Mouse (Mus musculus) spleen, postnatal 36 days (tissue): ENCODE data around the gene Adh6a.

Source experiments
- DNase-seq, 2 experiments: peaks; one replicate each; pipeline ENCODE4 v3.0.0; 2022; ENCODE audit warnings: low spot score in 2 of 2, mixed read lengths in 1 of 2

Adh6a gene

GRCm38 (mm10) chr3:138312965-138313364, at the start of gene Adh6a:
Adh6a (plus strand) TSS chr3:138313286.
- no peak for DNase-seq

- no peak for DNase-seq
These were observed 48.4 kb upstream of the Adh6a start for GRCm38 (mm10) chr3:138264648-138265047.

DNA sequence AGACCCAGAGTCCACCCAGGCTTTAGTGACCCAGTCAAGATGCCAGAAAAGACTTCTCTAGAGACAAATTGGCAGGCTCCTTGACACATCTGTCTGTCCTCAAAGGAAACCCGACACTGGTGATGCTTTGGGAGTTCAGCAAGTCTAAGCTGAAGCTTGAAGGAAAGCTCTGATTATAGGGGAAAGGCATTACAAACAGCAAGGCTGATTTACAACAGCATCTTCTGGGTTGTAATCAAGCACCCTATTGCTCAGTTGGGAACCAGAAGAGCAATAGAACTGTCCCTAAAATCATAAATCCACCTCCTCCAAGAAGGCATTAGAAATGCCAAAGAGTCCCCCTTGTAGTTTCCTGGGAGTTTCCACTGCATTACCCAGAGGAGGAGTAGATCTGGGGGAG, 42.6 kb upstream of the Adh6a start:
- DNase-seq: no peak

DNA sequence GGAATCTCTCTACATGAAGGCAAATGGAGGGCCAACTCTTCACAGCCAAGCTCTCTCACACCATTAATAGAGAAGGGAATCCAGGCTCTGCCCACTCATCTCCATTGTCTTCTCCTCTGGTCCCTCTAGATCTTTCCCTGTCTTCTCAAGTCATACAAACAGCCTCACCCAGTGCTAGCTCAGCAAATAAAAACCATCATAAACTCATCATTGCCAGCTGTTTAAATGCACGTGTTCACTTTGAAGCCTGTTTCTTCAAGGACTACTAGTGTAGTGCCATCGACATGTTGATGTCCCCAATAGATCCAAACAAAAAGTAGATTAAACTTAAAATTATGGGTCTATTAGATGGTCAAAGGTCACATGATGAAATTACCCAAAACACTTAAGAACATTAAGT, 41.8 kb upstream of the Adh6a start:
- no peak for DNase-seq

GRCm38 (mm10) chr3:138273080-138273479, 40.0 kb upstream of the Adh6a start:
- no peak for DNase-seq

- DNase-seq: peak in 1 of 2 experiments; percentile 10
These were observed 38.0 kb upstream of the Adh6a start for GRCm38 (mm10) chr3:138275100-138275499.

- no peak for DNase-seq
These were observed 30.5 kb upstream of the Adh6a start for GRCm38 (mm10) chr3:138282556-138282955.

DNA sequence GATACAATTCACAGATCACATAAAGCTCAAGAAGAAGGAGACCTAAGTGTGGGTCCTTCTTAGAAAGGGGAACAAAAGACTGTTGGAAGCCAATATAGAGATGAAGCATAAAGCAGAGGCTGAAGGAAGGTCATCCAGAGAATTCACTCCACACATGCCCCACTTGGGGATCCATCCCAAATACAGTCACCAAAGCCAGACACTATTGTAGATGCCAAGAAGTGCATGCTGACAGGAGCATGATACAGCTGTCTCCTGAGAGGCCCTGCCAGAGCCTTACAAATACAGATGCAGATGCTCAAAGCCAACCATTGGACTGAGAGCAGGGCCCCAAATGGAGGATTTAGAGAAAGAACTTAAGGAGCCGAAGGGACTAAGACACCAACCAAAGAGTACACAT, 29.3 kb upstream of the Adh6a start:
- no peak for DNase-seq

GRCm38 (mm10) chr3:138285986-138286385, 27.1 kb upstream of the Adh6a start:
- DNase-seq: no peak

GRCm38 (mm10) chr3:138287686-138288085, 25.4 kb upstream of the Adh6a start:
- DNase-seq: no peak

- no peak for DNase-seq
These were observed 22.4 kb upstream of the Adh6a start for GRCm38 (mm10) chr3:138290672-138291071.

DNA sequence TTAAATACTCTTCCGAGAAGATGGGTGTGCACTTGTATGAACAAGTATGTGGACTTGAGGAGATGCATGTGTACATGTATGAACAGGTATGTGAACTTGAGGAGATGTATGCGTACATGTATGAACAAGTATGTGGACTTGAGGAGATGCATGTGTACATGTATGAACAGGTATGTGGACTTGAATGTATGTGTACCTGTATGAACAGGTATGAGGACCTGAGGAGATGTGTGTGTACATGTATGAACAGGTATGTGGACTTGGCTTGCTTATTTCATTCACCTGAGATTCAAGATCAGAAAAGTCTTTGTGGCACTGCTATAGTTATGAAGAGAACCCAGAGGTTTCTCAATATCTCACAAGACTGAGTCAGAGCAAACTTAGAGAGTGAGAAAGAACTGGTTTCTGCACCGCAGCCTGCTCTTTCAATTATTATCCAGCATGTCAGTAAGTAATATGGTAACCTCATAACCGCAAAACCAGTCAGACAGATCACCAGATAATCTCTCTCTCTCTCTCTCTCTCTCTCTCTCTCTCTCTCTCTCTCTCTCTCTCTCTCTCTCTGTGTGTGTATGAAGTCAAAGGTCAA, 21.5 kb upstream of the Adh6a start:
- DNase-seq: no peak

DNA sequence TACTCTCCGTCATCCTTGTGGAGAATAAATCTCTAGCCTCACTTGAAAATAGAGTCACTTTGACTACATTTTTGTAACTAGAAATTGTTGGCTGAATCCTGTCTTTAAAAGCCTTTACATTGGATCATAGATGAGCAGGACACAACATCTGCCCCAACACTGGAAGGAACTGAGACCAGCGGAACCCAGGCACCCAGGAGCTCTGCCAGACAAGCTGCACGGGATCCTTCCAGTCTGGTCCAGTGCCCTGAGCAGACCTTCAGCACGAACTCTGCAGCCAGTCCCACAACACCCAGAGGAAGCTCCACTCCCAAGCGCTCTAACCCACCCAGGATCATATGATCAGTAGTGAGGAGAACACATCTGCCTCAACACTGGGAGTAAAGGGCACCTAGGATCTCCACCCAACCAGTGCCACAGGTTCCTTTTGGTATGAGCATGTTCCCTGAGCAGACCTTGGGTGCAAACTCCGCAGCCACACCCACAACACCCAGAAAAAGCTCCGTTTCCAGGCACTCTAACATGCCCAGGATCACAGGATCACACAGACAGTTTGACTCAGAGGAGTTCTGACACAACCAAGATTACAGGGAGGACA, 19.7 kb upstream of the Adh6a start:
- DNase-seq: no peak

- DNase-seq: no peak
These were observed 13.0 kb upstream of the Adh6a start for GRCm38 (mm10) chr3:138300130-138300529.

DNA sequence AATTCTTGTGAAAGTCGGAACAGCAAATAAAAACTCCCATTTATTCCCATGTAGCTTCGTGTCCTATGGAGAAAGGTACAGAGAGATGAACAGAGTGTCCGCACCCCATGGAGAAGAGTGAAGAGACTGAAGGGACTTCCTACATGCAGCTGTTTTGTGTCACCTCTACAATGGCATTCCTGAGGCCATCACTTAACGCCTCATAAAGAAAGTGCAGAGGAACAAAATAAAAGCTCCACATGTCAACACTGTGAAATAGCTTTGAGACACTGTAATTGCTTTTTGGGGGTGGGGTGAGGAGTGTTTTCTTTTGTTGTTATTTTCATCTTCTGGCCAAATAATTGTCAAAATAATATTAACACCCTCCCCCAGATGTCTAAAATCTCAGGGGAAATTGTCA, 10.4 kb upstream of the Adh6a start:
- no peak for DNase-seq

GRCm38 (mm10) chr3:138303771-138304488, 9.2 kb upstream of the Adh6a start:
- DNase-seq: no peak

GRCm38 (mm10) chr3:138304489-138304871, 8.6 kb upstream of the Adh6a start:
- no peak for DNase-seq

DNA sequence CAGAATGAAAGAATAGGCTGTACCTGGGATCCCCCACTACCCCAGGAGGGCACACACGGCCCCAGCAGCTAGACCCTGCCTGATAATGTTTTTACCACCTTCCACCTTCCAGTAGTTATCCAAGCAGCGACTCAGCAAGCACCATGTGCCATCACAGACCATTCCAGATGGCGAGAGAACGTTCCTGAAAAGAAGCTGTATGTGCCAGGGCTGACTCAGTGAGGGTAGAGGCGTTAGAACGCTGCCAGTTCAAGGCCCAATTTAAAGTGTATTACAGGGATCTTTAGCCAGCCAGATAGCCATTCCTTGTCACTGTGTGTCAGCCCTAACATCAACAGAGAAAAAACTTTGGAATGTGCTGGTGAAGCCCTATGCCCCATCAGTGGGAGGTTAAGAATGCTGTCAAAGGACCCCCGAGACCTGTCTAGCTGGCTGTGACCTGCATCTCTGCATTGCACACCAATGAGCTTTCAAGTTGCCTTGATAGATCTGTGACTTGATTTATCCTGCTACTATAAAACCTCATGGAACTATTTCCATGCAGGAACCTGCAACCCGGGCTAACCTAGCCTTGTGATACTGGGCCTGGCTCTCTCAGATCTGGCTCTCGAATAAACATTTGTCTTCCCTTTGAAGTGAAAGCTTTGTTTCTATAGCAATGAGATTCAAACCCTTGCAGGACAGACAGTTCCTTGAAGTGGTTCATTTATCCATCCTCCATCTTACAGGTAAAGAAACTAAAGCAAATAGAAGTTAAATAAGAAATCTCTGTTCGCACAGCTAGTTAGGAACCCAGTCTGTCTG, 7.4 kb upstream of the Adh6a start:
- DNase-seq: no peak

DNA sequence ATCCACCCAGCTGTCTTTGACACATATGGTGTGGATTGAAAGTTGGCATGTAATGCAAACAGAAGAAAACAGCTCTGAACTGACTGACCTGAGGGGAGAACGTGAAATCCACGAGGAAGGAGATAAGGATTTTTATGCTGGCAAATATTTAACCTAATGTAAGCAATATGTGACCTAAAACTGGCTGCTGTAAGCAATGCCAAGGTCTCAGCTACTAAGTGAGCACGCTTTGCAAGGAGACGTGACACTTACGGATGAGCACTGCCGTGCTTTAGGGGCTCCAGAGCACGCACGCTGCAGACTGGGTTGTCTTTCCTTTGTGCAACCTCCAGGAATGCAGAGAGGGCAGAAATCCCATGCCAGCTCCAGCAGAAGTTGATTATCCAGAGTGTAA, 6.8 kb upstream of the Adh6a start:
- DNase-seq: no peak

DNA sequence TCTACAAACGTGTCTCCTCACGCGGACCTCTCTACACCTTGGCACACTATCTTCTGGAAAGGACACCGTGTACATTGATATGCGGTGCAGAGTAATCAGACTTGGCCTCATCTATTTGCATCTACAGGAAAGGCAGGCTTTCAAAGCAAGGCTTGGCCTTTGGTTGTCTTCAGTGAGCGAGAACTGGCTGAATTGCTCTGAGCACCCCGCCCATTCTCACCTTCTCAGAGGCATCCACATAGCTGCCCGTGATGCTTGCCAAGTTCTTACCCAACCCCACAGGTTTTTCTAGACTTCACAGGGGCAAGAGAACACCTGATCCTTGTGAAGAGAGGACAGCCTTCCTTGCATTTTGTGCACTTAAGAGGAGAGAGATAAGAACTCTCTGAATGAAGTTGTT, 3.2 kb upstream of the Adh6a start:
- no peak for DNase-seq

GRCm38 (mm10) chr3:138311015-138311414, 2.1 kb upstream of the Adh6a start:
- no peak for DNase-seq

DNA sequence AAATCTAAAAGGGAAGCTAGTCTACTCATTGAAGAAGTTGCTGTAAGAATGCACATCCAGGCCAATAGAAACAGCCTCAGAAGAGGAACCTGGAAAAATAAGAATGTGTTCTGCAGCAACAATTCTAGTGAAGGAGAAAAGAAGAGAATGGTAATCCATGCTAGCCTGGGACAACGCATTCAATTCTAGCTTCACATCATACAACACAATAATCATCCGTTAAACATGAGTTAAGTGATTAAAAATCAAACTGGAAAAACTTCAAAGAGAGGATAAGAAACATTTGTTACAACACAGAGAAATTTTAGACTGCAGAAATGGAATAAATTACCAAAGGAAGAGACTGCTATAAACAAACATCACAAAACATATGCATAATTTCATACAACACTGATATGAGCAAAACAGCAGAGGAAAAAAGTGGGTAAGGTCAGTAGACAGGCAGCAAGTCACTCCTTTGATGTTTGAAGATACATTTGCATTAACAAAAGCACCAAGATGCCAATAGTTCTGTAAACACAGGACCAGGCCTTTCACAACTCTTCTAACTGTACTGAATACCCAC, 3.9 kb downstream of the Adh6a start:
- DNase-seq: no peak
